Mouse (Mus musculus) adrenal gland, postnatal 14 days (tissue): ENCODE results near the gene Kctd21. TPM values are rescaled to one million over a fixed set of nuclear protein-coding genes. Genes with fewer than 3 reads are reported as not detected.

Experiments
- DNase-seq: peaks from one replicate; pipeline ENCODE4 v3.0.0; 2021; ENCODE audit warnings: mixed read lengths
- long read RNA-seq, 2 experiments: library from polyadenylated mRNA; stranded (forward); transcript quantifications; one replicate each; pipeline ENCODE4 v2.0.0; 2021
- total RNA-seq: library from RNA; stranded (reverse); gene quantifications from 2 replicates; pipeline ENCODE4 v1.2.3, GENCODE M21; 2021

Kctd21 gene
- 5.7 and 5.8 TPM in 2 replicates for total RNA-seq
- long read RNA-seq, experiment 1, partial matches to known transcripts, result 0 of 5 reads
- long read RNA-seq, experiment 1, other reads (novel, unspliced or antisense), result 1 of 5 reads
- long read RNA-seq, experiment 2, partial matches to known transcripts, result 0 of 4 reads
- long read RNA-seq, experiment 2, other reads (novel, unspliced or antisense), result 3 of 4 reads

DNA sequence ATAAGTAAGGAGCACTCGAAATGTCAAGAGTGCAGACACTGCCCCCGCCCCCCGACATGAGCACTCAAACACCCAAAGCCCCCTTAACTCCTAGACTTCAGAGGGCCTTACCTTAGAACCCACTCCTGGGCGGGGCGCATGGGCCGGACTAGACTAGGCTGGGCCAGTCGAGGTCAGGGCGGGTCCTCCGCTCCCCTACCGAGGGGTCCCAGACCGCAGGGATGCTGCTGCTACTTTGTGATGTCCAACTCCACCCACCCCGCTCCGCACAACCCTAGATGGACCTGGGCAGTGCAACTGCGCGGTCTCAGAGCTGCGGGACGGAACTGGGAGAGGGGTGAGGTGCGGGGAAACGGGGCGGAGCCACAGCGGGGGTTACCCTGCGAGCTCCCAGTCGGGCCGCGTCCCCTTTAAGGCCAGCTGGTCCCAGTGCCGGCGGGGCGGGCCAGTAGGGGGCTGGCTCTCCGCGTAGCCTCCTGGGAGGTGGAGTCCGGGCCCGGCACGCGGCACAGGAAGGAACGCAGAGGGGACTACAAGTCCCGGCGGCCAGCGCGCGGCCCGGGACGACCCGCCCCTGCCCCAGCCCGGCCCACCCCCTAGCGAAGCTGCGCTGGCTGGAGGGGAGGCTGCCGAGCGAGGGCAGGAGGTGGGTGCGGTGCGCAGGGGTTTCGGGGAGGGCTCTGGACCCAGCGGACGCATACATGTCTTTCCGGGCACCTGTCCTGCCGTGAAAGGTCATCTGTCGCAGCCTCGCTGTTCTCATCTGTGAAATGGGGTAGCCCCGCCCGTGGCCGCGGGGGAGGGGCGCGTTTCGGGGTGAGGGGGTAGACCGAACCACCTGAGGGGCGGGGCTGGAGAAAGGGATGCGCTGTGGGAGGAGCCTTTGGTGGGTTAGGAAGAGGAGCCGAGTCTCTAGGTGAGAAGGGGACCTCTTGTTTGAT, at the start of gene Kctd21, which contains the start of gene Usp35:
Kctd21 (plus strand) TSS at position 602 of the 941 bp plus-strand sequence.
Usp35 (minus strand) TSS at position 295 of the 941 bp plus-strand sequence.
- DNase-seq, result peak; percentile 98

DNA sequence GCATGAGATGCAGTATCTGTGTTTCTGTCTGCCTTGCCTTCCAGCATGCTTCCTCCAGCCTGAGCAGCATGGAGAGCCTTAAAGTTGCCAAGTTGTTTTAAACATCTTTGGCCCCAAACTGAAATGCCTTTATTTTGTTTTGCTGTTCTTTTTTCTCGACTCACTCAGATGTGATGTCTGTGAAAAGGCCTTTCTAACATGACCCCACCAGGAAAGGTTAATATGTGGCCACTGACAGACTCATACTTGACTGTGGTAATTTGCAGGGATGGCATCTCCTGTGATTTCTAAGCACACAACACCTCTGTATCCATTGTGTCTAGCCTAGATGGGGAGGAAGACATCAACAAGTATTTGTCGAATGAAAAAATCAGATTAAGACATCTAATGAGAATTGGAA, 35.1 kb upstream of the Kctd21 start:
- no peak for DNase-seq

DNA sequence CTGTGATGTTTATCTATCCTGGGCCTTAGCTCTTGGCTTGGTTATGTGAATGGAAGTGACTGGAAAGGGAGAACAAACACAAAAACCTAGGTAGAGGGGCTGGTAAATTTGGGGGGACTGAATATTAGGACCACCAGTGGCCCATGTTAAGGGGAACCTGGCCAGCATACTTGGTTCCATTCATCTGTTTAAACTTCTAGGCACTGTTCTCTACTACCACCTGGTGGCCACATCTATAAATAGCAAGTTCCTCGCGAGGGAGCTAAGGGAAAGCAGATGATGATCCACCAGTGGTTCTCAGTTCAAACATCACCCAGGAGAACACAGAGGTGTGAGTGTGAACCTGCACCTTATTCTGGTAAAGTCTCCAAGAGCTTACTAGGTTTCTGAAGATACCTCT, 34.7 kb upstream of the Kctd21 start:
- DNase-seq, result peak; percentile 64

DNA sequence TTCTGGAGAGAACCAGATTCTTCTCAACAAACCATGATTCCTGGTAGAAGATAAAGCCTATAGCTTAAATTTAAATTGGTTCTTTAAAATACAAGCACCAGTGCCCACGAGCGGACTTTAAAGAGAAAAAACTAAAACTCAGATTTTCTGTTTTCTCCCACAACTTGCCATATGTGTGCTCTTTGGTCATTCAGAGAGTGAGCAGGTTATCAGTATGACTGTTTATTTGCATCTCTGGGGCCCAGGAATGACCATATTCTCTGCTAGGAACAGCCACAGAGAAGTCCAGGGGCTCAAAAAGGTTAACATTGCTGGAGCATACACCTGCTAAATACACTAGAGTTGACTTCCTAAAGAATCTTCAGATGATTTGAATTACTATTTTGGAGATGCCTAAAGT, 33.8 kb upstream of the Kctd21 start:
- no peak for DNase-seq

DNA sequence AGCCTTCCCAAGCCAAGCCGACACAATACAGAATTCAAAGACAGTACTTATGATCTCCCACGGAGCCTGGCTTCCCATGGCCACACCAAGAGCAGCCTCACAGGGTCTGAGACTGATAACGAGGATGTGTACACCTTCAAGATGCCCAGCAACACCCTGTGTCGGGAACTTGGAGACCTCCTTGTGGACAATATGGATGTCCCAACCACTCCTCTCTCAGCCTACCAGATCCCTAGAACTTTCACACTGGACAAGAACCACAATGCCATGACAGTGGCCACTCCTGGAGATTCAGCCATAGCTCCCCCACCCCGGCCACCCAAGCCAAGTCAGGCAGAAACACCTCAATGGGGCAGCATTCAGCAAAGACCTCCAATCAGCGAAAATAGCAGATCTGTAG, 33.2 kb upstream of the Kctd21 start:
- DNase-seq, result no peak

DNA sequence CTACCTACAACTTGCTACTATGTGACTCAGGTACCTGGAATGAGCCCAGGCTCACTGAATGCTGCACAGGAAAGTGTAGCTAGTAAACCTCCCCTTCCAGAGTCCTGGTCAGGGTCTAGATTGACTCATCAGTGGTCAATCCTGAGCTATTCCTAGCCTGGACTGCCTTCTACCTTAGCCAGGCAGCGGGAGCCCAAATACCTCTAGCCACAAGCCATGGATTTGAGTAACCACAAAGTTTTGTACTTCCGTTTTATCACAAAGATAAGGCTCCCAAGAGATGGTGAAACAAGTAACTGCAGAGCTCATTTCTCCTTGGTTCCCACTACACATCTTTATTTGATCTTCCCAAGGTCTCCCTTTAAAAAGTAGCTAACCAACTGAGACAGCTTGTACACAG, 31.2 kb upstream of the Kctd21 start:
- DNase-seq, result no peak

DNA sequence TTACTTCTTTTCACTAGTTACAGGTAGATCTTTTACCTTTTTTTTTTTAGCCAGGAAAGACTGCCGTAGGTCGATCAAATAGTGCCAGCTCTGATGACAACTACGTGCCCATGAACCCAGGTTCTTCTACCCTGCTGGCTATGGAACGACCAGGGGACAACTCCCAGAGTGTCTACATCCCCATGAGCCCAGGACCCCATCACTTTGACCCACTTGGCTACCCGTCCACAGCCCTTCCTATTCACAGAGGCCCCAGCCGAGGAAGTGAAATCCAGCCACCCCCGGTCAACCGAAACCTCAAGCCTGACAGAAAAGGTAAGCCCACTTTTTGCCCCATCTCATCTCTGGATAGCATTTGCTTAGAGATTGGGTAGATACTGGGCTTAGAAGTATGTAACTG, 30.8 kb upstream of the Kctd21 start:
- DNase-seq, result no peak

DNA sequence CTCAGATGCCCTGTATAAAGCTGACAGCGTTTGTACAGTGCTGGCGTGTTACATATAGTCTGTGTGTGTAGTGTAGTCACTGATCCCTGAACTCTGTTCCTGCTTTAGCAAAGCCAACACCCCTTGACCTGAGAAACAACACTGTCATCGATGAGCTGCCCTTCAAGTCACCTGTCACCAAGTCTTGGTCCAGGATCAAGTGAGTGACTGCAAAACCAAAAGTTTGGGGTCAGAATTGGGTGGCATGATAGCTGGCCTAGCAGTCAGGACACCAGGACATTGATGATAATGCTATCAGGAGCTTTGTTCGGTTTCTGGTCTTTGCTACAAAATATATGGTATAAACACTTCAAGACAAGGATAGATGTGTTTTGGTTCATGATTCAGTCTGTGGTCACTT, 29.9 kb upstream of the Kctd21 start:
- no peak for DNase-seq

DNA sequence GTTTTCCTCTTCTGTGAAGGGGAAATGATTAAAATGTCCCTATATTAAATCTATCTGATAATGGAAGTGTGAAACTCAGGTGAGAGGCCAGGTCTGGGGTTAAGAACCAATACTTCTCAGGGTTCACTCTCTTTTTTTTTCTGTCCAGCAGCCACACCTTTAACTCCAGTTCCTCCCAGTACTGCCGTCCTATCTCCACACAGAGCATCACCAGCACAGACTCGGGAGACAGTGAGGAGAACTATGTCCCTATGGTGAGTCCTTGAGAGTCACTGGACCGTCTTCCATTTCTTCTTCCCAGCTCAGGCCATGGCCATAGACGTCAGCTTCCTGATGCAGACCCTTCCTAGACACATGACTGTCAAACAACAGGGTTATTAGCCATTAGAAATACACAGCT, 29.3 kb upstream of the Kctd21 start:
- DNase-seq, result no peak

DNA sequence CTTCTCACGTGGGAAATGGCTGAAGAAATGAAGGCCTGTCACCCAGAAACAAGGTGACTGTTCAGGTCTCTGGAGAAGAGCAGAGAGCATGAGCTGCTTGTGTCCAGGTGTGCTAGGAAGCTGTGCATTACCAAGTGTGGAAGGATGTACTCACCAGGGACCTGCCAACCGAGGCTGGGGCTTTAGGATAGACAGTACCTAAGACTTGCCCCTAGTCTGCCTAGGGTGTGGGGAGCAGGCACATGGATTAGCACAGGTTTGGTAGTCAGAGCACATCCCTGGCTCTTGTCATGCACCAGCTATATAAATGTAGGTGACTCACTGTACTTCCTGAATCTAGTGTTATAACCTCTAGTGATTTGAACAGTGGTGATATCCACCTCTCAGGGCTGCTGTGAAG, 28.5 kb upstream of the Kctd21 start:
- DNase-seq, result no peak

DNA sequence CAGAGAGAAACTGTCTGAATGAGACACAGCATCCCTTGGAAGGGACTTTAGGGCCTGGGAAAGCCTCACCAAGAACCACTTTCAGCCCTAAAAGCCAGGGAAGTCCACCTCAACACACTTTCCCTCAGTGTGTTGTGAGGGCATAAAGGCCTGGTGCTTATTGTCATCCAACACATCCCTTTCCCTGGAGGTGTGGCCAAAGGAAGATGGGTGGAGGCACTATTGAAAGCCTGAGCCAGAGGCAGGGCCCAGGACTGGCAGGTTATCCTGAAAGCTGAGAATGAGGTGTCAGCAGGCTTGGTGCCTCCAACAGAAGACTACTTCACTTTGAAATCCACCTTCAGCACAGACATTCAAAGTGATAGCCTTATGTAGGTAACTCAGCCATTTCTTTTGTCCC, 27.7 kb upstream of the Kctd21 start:
- DNase-seq, result no peak

DNA sequence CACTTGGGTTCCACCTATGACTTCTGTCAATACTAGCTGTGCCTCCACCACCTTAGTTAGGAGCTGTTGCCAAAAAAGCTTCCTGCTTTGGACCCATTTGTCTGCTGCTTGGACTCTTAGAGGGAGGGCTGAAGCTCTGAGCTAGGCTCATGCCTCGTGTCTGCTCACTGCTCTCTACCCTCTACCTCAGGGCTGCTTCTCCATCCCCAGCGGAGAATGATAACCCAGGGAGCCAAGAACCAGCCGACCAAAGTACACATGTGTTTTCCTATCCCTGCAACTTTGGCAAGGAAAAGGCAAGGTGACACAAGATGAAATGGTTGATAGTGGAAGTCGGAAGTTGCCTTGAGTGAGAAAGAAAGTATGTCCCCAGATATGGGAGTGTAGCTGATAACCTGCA, 26.9 kb upstream of the Kctd21 start:
- no peak for DNase-seq

DNA sequence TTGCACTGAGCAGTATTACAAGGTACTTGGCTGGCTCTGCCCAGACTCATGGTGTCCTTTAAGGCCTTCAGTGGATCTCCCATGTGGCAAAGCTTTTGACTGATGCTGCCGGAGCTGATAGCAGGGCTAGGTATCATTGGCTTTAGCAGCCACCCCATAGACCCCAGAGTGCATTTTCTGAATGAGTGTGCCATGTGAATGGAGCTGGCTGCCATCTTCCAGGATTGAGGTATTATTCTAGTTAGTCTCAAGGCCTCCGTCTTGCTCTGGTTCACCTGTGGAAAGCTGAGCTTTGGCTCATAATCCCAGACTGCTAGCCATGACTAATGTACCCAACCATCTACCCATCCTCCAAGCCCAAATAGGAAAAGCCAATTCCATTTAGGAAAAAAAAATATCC, 25.3 kb upstream of the Kctd21 start:
- no peak for DNase-seq

DNA sequence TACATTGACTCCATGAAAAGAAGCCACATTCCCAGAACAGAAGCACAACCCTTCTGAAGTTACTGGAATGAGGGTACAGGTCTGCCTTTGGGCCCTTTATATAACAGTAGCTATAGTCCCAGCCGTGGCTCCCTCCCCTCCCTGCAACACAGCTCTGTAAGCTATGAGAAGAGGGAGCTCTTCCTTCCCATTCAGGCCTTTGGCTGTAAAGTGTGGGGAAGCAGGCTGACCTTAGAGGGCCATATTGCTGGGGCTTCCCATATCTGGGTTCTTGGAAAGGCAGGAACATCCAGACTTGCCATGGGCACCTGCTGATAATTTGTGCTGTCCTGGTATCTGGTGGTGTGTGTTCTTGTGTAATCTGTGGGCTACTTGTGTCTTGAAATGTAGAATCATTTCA, 24.6 kb upstream of the Kctd21 start:
- no peak for DNase-seq

DNA sequence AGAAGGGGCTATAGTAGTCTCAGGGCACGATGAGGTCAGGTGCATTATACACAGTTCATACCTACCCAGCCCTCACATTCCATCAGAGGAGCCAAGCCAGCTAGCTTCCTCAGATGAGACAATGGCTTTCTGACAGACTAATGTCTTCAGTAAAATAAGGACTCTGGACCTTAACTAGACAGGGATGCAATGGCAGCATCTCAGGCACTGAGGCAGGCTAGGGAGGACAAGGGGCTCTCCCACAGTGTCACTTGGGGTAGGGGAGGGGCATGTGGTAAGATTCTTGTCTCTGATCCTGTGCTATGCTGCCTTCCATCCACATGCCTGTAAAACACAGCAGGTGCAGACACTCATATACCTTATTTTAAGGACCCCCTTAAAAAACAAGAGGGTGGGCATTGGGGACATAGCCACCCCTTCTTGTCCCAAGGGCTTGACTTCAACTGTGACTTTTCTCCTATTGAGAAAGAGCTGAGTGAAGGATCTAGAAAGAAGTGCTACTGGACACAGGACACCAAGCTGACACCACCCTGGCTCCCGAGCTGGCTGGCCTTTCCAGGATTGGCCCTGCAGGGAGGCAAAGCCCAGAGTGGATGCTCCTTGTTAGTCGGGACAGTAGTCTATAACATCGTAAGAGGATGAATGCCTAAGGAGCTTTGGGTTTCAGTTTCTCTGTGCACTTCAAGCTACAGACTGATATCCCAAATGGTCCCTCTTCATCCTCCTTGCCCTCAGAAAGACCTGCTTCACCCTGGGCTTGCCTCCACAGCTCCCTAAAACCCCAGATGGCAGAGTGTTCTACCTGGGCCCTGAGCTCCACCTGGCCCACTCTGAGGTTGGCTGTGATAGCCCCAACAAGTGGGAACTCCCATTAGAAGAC, 22.4 kb upstream of the Kctd21 start:
- DNase-seq, result no peak

DNA sequence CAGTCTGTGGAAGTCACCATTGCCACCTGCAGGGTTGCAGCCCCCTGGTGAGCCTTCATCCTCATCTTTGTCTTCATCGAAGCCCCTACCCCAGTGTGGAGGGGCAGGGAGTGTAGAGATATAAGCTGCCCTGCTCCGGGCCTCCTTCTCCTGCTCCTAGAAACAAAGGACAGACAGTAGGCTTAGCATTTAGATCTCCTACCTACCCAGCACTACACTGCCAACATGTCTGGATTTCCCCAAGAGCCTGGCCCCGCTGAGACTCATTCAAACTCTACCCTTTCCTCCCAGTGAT, 21.8 kb upstream of the Kctd21 start:
- DNase-seq, result no peak

DNA sequence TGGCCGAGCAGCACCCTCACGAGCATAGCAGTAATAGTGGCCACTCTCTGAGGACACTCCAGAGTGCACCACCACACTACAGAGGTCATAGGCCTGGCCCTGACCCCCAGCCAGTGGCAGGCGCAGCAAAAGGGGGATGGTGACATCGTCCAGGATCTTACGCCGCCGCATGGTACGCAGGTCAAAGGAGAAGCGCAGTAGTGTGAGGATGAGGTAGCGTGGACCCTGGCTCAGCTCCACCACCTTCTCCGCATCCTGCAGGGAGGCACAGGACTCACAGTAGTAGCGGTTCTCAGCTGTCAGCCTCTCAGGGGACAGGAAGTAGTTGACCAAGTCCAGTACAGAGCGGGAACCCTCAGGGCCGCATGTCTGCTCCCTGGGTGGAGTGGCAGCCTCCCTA, 20.5 kb upstream of the Kctd21 start:
- no peak for DNase-seq

DNA sequence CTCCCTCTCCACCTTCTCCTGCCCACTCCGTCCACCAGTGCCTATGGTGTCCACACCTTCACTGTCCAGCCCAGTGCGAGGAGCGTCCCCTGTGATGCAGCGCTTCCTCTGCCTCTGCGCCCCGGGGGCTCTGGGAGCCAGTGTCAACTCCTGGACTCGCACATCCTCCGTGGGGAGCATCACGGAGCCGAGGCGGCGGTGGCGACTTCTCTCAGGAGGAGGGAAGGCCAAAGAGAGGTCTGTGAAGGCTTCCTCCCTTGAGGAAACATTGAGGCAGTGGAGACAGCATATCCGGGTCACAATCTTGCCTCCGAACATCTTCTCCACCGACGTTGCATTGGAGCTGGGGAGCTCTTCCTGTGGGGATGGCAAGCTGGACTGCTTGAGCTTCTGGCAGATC, 19.9 kb upstream of the Kctd21 start:
- no peak for DNase-seq

DNA sequence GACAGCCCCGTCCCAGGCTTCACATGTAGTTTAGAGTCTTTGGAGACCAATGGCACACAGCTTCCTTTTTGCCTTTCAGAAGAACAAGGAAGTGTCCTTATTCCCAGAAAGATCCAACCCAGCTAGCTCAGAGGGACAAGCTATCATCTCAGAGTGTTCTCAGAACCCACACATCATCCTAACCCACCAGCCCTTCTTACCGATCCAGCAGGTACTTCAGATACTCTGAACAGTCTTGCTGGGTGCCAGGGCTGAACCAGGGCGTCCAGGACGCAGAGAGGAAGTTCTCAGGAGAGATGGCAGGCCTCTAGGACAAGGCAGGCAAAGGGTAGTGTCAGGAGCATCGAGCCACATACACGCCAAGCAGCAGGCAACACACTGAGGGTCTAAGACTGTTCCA, 19.3 kb upstream of the Kctd21 start:
- DNase-seq, result no peak

DNA sequence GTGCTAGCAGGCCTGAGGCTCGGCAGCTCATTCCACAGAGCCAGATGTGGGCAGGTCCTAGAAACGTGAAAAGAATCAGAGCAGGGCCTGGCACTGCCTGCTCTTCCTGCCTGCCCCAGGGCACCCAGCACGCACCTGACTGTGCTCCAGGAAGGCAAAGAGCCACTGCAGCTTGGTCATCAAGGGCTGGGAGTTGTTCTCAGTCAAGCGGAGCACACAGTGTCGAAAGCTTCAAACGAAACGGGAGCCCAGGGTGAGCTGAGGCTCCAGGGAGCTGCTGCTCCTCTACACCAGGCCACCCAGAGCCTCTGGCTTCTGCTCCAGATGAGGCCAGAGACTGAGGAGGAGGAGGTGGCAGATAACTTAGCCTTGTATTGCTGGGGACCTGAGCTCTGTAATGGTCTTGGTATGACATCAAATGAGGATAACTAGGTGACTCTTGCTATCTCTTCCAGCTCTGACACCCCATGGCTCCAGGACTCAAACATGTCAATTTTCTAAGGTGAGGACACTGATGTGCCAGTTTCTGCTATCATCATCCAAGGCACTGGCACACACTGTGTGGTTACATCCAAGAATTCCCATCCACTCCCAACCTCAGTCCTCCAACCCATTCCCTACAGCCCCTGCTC, 18.6 kb upstream of the Kctd21 start:
- DNase-seq, result no peak

DNA sequence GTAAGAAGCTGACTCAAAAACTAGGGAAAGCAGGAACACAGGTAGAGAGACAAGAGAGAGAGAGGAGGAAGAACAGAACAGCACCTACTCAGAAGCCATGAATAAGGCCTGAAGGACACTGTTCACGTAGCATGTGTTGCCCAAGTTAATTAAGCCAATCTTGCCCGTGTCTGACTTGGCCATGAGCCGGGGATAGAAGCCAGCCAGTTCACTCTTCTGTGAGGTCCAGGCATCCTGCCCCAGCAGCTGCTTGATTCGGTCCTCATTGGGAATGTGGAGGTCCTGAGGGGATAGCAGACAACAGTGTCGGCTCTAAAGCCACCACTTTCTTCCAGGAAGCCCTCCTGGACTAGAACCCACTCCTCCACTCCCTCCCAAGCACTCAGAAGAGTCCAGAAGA, 17.5 kb upstream of the Kctd21 start:
- peak; percentile 31 for DNase-seq

DNA sequence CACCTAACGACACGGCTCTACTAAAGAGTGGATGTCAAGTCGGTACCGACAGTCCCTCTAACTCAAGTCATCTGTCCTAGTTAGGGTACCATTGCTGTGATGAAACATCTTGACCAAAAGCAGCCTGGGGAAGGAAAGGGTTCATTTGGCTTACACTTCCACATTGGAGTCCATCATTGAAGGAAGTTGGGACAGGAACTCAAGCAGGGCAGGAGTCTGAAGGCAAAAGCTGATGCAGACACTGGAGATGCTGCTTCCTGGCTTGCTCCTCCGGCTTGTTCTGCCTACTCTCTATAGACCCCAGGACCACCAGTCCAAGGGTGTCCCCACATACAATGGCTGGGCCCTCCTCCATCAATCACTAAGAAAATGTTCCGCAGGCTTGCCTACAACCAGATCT, 16.5 kb upstream of the Kctd21 start:
- DNase-seq, result no peak

DNA sequence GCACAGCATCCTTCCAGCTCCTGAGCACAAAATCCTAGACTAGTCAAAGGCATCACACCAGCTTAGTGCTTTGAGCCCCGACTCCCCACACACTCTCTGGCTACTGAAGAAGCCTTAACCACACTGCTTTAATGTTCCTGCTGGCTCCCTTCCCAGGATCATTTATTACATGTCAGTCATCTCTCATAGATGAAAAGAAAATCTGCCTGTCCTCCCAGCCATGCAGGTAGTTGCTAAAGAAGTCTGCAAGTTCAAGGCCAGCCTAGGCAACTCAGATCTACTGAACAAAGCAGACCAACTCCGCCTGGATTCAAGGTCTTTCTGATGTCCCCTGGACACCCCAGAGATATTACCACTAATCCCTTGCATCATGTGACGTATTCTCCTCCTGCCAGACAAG, 14.4 kb upstream of the Kctd21 start:
- DNase-seq, result peak; percentile 59
